Mouse (Mus musculus) testis, adult 2 months (tissue): Measurements from ENCODE around the gene Odf3.

Source experiments
- CTCF ChIP-seq: fragments of 200-500 bp; IDR thresholded peaks from 2 replicates; pipeline ENCODE4 v1.5.1; 2012; ENCODE audit warnings: low read depth, mild to moderate bottlenecking, inconsistent platforms, low read length, moderate library complexity; ENCODE audit not compliant: control insufficient read depth, insufficient read depth, insufficient replicate concordance
- POLR2A ChIP-seq: fragments of 200-500 bp; IDR thresholded peaks from 2 replicates; pipeline ENCODE4 v1.6.1; 2012; ENCODE audit warnings: low read depth, mild to moderate bottlenecking, inconsistent platforms, low read length, moderate library complexity; ENCODE audit not compliant: control insufficient read depth

- TF ChIP-seq CTCF = no peak
- no peak for TF ChIP-seq POLR2A
Observed at GRCm38 (mm10) chr7:140880419-140880818, 32.8 kb downstream of the Odf3 start.
